In the genomic region with DNA sequence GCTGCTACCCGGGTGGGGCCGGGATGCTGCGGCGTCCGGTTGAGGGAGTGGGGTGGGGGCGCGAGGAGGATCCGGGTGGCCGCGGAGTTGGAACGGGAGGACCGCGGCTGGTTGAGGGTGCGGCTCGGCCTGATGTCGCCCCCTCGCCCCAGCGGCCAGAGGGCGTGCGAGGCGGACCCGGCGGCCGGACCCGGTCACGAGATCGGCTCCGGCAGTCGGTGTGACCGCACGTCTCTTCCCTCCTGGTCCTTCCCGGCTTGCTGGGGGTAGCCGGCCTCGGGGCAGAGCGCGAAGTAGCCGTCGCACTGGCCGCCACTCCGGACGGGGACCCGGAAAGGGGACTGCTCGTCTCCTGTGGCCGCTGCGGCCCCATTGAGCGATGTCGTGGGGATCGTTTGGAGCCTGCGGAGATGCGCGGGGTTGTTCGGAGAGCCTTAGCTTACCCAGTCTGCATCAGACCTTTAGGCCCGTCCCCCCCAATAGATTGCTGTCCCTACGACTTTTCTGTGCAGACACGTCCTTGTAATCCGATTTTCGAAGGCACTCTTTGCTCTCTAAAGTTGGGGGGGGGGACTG, we compare ENCODE assay signal across 8 mouse cellular contexts. TPM values are rescaled to one million over a fixed set of nuclear protein-coding genes. Genes with fewer than 3 reads are reported as not detected.
DNase-seq lines count a peak whose midpoint lies in the region; ATAC-seq lines count a peak whose summit lies in the region.

No protein-coding gene starts in this region.

- peak overlapping the region; percentile 77 for H3K9ac ChIP-seq in kidney, embryonic 15.5 days
- peak overlapping the region; percentile 79 for H3K9ac ChIP-seq in hindbrain, embryonic 15.5 days
- H3K9ac ChIP-seq in midbrain, embryonic 16.5 days (ENCODE audit: low read depth, low read length): peak overlapping the region; percentile 73

- DNase-seq in kidney, postnatal 36 days: no peak
- no peak for DNase-seq in embryo, embryonic 9.5 days (ENCODE audit: extremely low spot score)
- no peak for DNase-seq in cerebellum, postnatal 10 days
- DNase-seq in lung, postnatal 10 days: no peak

- H3K4me3 ChIP-seq in kidney, embryonic 15.5 days (replicated peaks): peak overlapping the region; percentile 74
- H3K4me3 ChIP-seq in brown adipose tissue, adult 24 weeks (ENCODE audit: insufficient read depth, low read depth, low read length): peak overlapping the region; percentile 83
- H3K4me3 ChIP-seq in hindbrain, embryonic 15.5 days: peak overlapping the region; percentile 71
- H3K4me3 ChIP-seq in midbrain, embryonic 16.5 days (ENCODE audit: low read depth, low read length): peak overlapping the region; percentile 92

- H3K4me1 ChIP-seq in kidney, embryonic 15.5 days: peaks cover 14% of the 10 kb centered on the region
- peaks cover 2% of the 10 kb centered on the region; the same call in 1 of the 2 replicates for H3K4me1 ChIP-seq in brown adipose tissue, adult 24 weeks (ENCODE audit: control insufficient read depth, insufficient read depth, insufficient read length, low read length)
- H3K4me1 ChIP-seq in hindbrain, embryonic 15.5 days (replicated peaks): peaks cover 18% of the 10 kb centered on the region
- H3K4me1 ChIP-seq in midbrain, embryonic 16.5 days (ENCODE audit: control insufficient read depth, insufficient read depth, low read length): peaks cover 12% of the 10 kb centered on the region

- H3K27ac ChIP-seq in kidney, embryonic 15.5 days: peak overlapping the region; percentile 76
- peak overlapping the region; percentile 70 for H3K27ac ChIP-seq in brown adipose tissue, adult 24 weeks (replicated peaks; ENCODE audit: low read depth, low read length)
- peak overlapping the region; percentile 91 for H3K27ac ChIP-seq in hindbrain, embryonic 15.5 days (replicated peaks)
- peak overlapping the region; percentile 82 for H3K27ac ChIP-seq in midbrain, embryonic 16.5 days (ENCODE audit: low read length)

- peak; percentile 89 for ATAC-seq in kidney, embryonic 15.5 days (replicated peaks; ENCODE audit: low FRiP score)
- peak; percentile 83 for ATAC-seq in hindbrain, embryonic 15.5 days (ENCODE audit: low FRiP score, low read depth)
- ATAC-seq in midbrain, embryonic 16.5 days: no peak; the same call in 1 of the 2 replicates

- no peaks in the 10 kb centered on the region for H3K27me3 ChIP-seq in kidney, embryonic 15.5 days
- H3K27me3 ChIP-seq in hindbrain, embryonic 15.5 days: no peaks in the 10 kb centered on the region
- no peaks in the 10 kb centered on the region for H3K27me3 ChIP-seq in midbrain, embryonic 16.5 days (ENCODE audit: control insufficient read depth, insufficient read depth, low read depth, low read length)

- H3K36me3 ChIP-seq in kidney, embryonic 15.5 days: peaks cover 10% of the 10 kb centered on the region; the same call in 1 of the 2 replicates
- H3K36me3 ChIP-seq in hindbrain, embryonic 15.5 days: no peaks in the 10 kb centered on the region
- no peaks in the 10 kb centered on the region for H3K36me3 ChIP-seq in midbrain, embryonic 16.5 days (ENCODE audit: control insufficient read depth, insufficient read depth, low read length)

- WGBS in kidney, embryonic 15.5 days: under 1% methylated on average over 50 of the region's 57 CpGs
- WGBS in hindbrain, embryonic 15.5 days: under 1% methylated on average over 51 of the region's 57 CpGs
- WGBS in midbrain, embryonic 16.5 days: under 1% methylated on average over 54 of the region's 57 CpGs

- no peaks in the 10 kb centered on the region for H3K9me3 ChIP-seq in kidney, embryonic 15.5 days (replicated peaks)
- no peaks in the 10 kb centered on the region for H3K9me3 ChIP-seq in hindbrain, embryonic 15.5 days
- no peaks in the 10 kb centered on the region for H3K9me3 ChIP-seq in midbrain, embryonic 16.5 days (replicated peaks; ENCODE audit: control insufficient read depth, low read length, poor library complexity, severe bottlenecking)

- H3K4me2 ChIP-seq in kidney, embryonic 15.5 days: peak overlapping the region; percentile 76
- H3K4me2 ChIP-seq in hindbrain, embryonic 15.5 days: peak overlapping the region; percentile 70
- H3K4me2 ChIP-seq in midbrain, embryonic 16.5 days (ENCODE audit: low read length): peak overlapping the region; percentile 73

RNA-seq across cellular contexts. Expression of a gene that starts 0.4 kb away (rescaled TPM):
- 218 and 230 TPM in 2 replicates for polyA plus RNA-seq in kidney, embryonic 15.5 days (2015; fragmentation: Nextera tagmentation; extraction: Ambion mirVana)
- polyA plus RNA-seq in brown adipose tissue, adult 24 weeks (2012; ENCODE audit: insufficient read depth, insufficient read length, missing spikeins): 101 and 111 TPM in 2 replicates
- polyA plus RNA-seq in hindbrain, embryonic 15.5 days (2015; fragmentation: Nextera tagmentation; extraction: Ambion mirVana): 302 and 317 TPM in 2 replicates
- polyA plus RNA-seq in midbrain, embryonic 16.5 days (2015; fragmentation: Nextera tagmentation; extraction: Ambion mirVana): 320 and 347 TPM in 2 replicates

RNA-seq across cellular contexts. Expression of a gene that starts 0.5 kb away (rescaled TPM):
- 9.6 and 11.9 TPM in 2 replicates for polyA plus RNA-seq in kidney, embryonic 15.5 days (2015; fragmentation: Nextera tagmentation; extraction: Ambion mirVana)
- polyA plus RNA-seq in brown adipose tissue, adult 24 weeks (2012; ENCODE audit: insufficient read depth, insufficient read length, missing spikeins): 6.3 and 6.9 TPM in 2 replicates
- 19.4 and 20.2 TPM in 2 replicates for polyA plus RNA-seq in hindbrain, embryonic 15.5 days (2015; fragmentation: Nextera tagmentation; extraction: Ambion mirVana)
- 23.9 and 28.9 TPM in 2 replicates for polyA plus RNA-seq in midbrain, embryonic 16.5 days (2015; fragmentation: Nextera tagmentation; extraction: Ambion mirVana)

RNA-seq across cellular contexts. Expression of a gene that starts 17.1 kb away (rescaled TPM):
- polyA plus RNA-seq in kidney, embryonic 15.5 days (2015; fragmentation: Nextera tagmentation; extraction: Ambion mirVana): 69.7 and 74.6 TPM in 2 replicates
- polyA plus RNA-seq in brown adipose tissue, adult 24 weeks (2012; ENCODE audit: insufficient read depth, insufficient read length, missing spikeins): 13.9 and 15.7 TPM in 2 replicates
- polyA plus RNA-seq in hindbrain, embryonic 15.5 days (2015; fragmentation: Nextera tagmentation; extraction: Ambion mirVana): 39.5 and 45.7 TPM in 2 replicates
- 42.3 and 42.7 TPM in 2 replicates for polyA plus RNA-seq in midbrain, embryonic 16.5 days (2015; fragmentation: Nextera tagmentation; extraction: Ambion mirVana)

RNA-seq across cellular contexts. Expression of a gene that starts 17.6 kb away (rescaled TPM):
- 57.6 and 63.6 TPM in 2 replicates for polyA plus RNA-seq in kidney, embryonic 15.5 days (2015; fragmentation: Nextera tagmentation; extraction: Ambion mirVana)
- 8.5 and 14.2 TPM in 2 replicates for polyA plus RNA-seq in brown adipose tissue, adult 24 weeks (2012; ENCODE audit: insufficient read depth, insufficient read length, missing spikeins)
- 146 and 153 TPM in 2 replicates for polyA plus RNA-seq in hindbrain, embryonic 15.5 days (2015; fragmentation: Nextera tagmentation; extraction: Ambion mirVana)
- polyA plus RNA-seq in midbrain, embryonic 16.5 days (2015; fragmentation: Nextera tagmentation; extraction: Ambion mirVana): 135 and 139 TPM in 2 replicates

RNA-seq across cellular contexts. Expression of a gene that starts 37.1 kb away (rescaled TPM):
- polyA plus RNA-seq in kidney, embryonic 15.5 days (2015; fragmentation: Nextera tagmentation; extraction: Ambion mirVana): 131 and 169 TPM in 2 replicates
- polyA plus RNA-seq in brown adipose tissue, adult 24 weeks (2012; ENCODE audit: insufficient read depth, insufficient read length, missing spikeins): 158 and 247 TPM in 2 replicates
- 139 and 142 TPM in 2 replicates for polyA plus RNA-seq in hindbrain, embryonic 15.5 days (2015; fragmentation: Nextera tagmentation; extraction: Ambion mirVana)
- 168 and 172 TPM in 2 replicates for polyA plus RNA-seq in midbrain, embryonic 16.5 days (2015; fragmentation: Nextera tagmentation; extraction: Ambion mirVana)
